Mouse (Mus musculus) liver, embryonic 14.5 days (tissue): ENCODE results near the gene Atf5. TPM values are rescaled to one million over a fixed set of nuclear protein-coding genes. Genes with fewer than 3 reads are reported as not detected.
A peak's percentile ranks its signal among the peaks of the same experiment; 100 is the strongest.

Source experiments
- ATAC-seq: fragments of 200-750 bp; cut with Nextera tagmentation; 2 replicates; pipeline ENCODE4 v1.8.0; 2017; ENCODE audit warnings: moderate number of reproducible peaks, mild to moderate bottlenecking, moderate library complexity; ENCODE audit not compliant: insufficient read depth
- DNase-seq, 3 experiments: peaks; one replicate each; pipeline ENCODE4 v3.0.0-alpha.2; 2012 to 2013; ENCODE audit warnings: low read depth in 3 of 3, low spot score in 3 of 3
- H3K27ac ChIP-seq: fragments of 300-500 bp; sonication (generic); 2 replicates; pipeline ENCODE4 v1.5.1; 2014; ENCODE audit warnings: moderate library complexity, mild to moderate bottlenecking, control low read depth, inconsistent platforms
- H3K27me3 ChIP-seq: fragments of 300-500 bp; sonication (generic); 2 replicates; pipeline ENCODE4 v1.6.1; 2014; ENCODE audit warnings: mild to moderate bottlenecking, low read length, moderate library complexity; ENCODE audit not compliant: control insufficient read depth, insufficient read depth
- H3K36me3 ChIP-seq: fragments of 300-500 bp; sonication (generic); replicated peaks from 2 replicates; pipeline ENCODE4 v1.6.1; 2014; ENCODE audit warnings: low read depth; ENCODE audit not compliant: control insufficient read depth, insufficient read depth
- H3K4me1 ChIP-seq, 2 experiments: fragments of 200-500 bp in 1 of 2; fragments of 300-500 bp in 1 of 2; sonication (generic) in 1 of 2; replicated peaks; 2 replicates each; pipeline ENCODE4 v1.6.1; 2012 to 2014; ENCODE audit warnings: antibody characterized with exemption in 1 of 2, inconsistent platforms in 1 of 2, low read length in 1 of 2; ENCODE audit not compliant: control insufficient read depth in 2 of 2, insufficient read depth in 2 of 2
- H3K4me2 ChIP-seq: fragments of 300-500 bp; sonication (generic); 2 replicates; pipeline ENCODE4 v1.6.1; 2014; ENCODE audit warnings: low read depth, mild to moderate bottlenecking, control low read depth, moderate library complexity
- H3K4me3 ChIP-seq, 2 experiments: fragments of 200-500 bp in 1 of 2; fragments of 300-500 bp in 1 of 2; sonication (generic) in 1 of 2; 2 replicates each; pipeline ENCODE4 v1.5.1; 2012 to 2014; ENCODE audit warnings: low read depth in 2 of 2, low read length in 2 of 2, mild to moderate bottlenecking in 2 of 2, control low read depth in 1 of 2, inconsistent platforms in 1 of 2, moderate library complexity in 1 of 2; ENCODE audit not compliant: insufficient read depth in 1 of 2
- H3K9ac ChIP-seq: fragments of 300-500 bp; sonication (generic); replicated peaks from 2 replicates; pipeline ENCODE4 v1.6.1; 2014; ENCODE audit warnings: mild to moderate bottlenecking, control low read depth, moderate library complexity
- H3K9me3 ChIP-seq: fragments of 300-500 bp; sonication (generic); 2 replicates; pipeline ENCODE4 v1.6.1; 2016; ENCODE audit warnings: low read length, mixed read lengths; ENCODE audit not compliant: control insufficient read depth
- CTCF ChIP-seq: IDR thresholded peaks from 2 replicates; pipeline ENCODE4 v1.5.1; 2016; ENCODE audit warnings: antibody characterized with exemption, low read depth, control low read depth
- EP300 ChIP-seq: IDR thresholded peaks from 2 replicates; pipeline ENCODE4 v1.6.1; 2016; ENCODE audit warnings: antibody characterized with exemption, low read depth
- WGBS: fragments of 180-500 bp; shearing (Covaris S2); extraction: QIAGEN DNeasy Blood & Tissue Kit; methylation state at CpG from one replicate; pipeline ENCODE4 v1.1.7; 2014; ENCODE audit not compliant: insufficient replicate concordance; 5-methylcytosine and 5-hydroxymethylcytosine counted together
- polyA plus RNA-seq, 2 experiments: library from polyadenylated mRNA; depleted of rRNA in 1 of 2; stranded (reverse) in 1 of 2; unstranded in 1 of 2; fragments of >200 nt; fragmentation: Nextera tagmentation in 1 of 2; extraction: Ambion mirVana in 1 of 2; gene quantifications; 2 replicates each; pipeline versions ENCODE4 v1.2.1 to v1.2.3; 2012 to 2014

The Atf5 gene
- polyA plus RNA-seq, 2 experiments = 2.5 to 33.8 TPM

- H3K4me3 ChIP-seq = peak overlapping the region; percentile 80 to 90
- no peak for TF ChIP-seq EP300
- no peak for TF ChIP-seq CTCF
- peak; percentile 40 for ATAC-seq
Observed at GRCm38 (mm10) chr7:44850146-44850545, 33.7 kb upstream of the Atf5 start.

GRCm38 (mm10) chr7:44849416-44850111 lies 33.1 kb upstream of the Atf5 start:
- Histone ChIP-seq H3K36me3 (peaks cover 7% of the 10 kb centered on the region; the same call in 1 of the 2 replicates), H3K27ac (peak overlapping the region; percentile 88), H3K9ac (peak overlapping the region; percentile 80), H3K27me3 (no peaks in the 10 kb centered on the region), H3K9me3 (no peaks in the 10 kb centered on the region), H3K4me3 (peak overlapping the region; percentile 80 to 90), H3K4me1 (peaks cover 20 to 22% of the 10 kb centered on the region in 2 experiments), H3K4me2 (peak overlapping the region; percentile 97)
- DNase-seq (peak; percentile 82 to 87 (median 83)), ATAC-seq (peak; percentile 57)
- TF ChIP-seq CTCF = no peak; the same call in 1 of the 2 replicates
- 0 out of 2 replicates have a peak, but pooled peaks have one; percentile 0 for TF ChIP-seq EP300
- under 1% methylated on average over 41 of the region's 41 CpGs for WGBS

More at GRCm38 (mm10) chr7:44850146-44850545, 33.7 kb upstream of the Atf5 start:
- H3K9ac ChIP-seq = peak overlapping the region; percentile 80
- H3K36me3 ChIP-seq = peaks cover 7% of the 10 kb centered on the region; the same call in 1 of the 2 replicates
- H3K27ac ChIP-seq = peak overlapping the region; percentile 88
- DNase-seq = peak; percentile 55 to 68 (median 60)
- peak overlapping the region; percentile 97 for H3K4me2 ChIP-seq
- H3K9me3 ChIP-seq = no peaks in the 10 kb centered on the region
- under 1% methylated on average over 33 of the region's 33 CpGs for whole genome bisulfite sequencing
- peaks cover 23 to 24% of the 10 kb centered on the region in 2 experiments for H3K4me1 ChIP-seq
- no peaks in the 10 kb centered on the region for H3K27me3 ChIP-seq

DNA sequence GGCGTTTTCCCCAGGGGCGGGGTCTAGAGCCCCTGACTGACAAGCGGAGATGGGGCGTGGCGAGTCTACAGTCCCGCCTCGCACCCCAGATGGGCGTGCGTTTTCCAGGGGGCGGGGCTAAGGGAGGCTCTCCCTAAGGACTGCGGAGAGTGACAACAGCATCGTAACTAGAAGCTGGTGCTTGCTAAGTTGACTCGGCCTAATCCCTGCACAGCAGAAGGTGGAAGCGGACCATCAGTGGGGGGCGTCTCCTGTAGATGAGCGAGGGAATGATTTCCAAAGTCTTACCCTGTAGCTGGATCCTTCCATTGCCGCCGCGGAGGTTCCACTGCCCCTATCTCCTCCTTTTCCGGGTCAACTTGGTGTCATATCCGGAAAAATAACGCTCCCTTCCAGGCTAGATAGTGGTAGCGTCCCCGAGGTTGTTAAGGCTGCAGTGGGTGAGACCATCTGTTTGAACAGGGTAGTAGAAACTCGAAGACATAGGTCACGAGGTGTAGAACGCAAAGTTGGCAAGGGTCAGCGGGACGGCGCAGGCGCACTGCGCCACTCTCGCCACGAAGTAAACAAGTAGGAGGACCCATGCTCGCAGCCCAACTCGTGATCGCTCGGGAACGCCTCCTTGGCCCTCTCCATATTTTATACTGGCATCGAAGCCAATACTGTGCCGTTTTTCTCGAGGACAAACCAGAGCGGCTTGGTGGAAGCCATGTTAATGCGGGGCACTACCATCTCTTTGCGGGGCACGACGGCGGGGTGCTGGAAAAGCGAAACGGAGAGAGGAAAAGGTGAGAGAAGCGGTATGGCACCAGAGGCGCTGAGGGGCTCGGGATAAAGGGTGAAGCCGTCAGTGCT lies 32.3 kb upstream of the Atf5 start, which contains the start of the genes Akt1s1 and Tbc1d17:
Gene Akt1s1 (plus strand): TSS at position 431 of the 855 bp plus-strand sequence.
Gene Tbc1d17 (minus strand): TSS at position 519 of the 855 bp plus-strand sequence.
- peak; percentile 82 for ATAC-seq
- TF ChIP-seq CTCF (no peak), EP300 (peak; percentile 32; the same call in 1 of the 2 replicates)
- under 1% methylated on average over 54 of the region's 54 CpGs for WGBS

GRCm38 (mm10) chr7:44847772-44848171 lies 31.3 kb upstream of the Atf5 start:
- Histone ChIP-seq H3K9ac (peak overlapping the region; percentile 54), H3K9me3 (no peaks in the 10 kb centered on the region), H3K4me1 (peaks cover 15 to 22% of the 10 kb centered on the region in 2 experiments), H3K27me3 (no peaks in the 10 kb centered on the region), H3K4me2 (peak overlapping the region; percentile 97), H3K4me3 (peak overlapping the region; percentile 80 to 90), H3K36me3 (peaks cover 7% of the 10 kb centered on the region), H3K27ac (peak overlapping the region; percentile 24)
- ATAC-seq (no peak), DNase-seq (no peak)
- TF ChIP-seq EP300 (no peak), CTCF (no peak)
- 66% methylated on average over 5 of the region's 5 CpGs for WGBS

More for the DNA sequence above, 32.3 kb upstream of the Atf5 start, which contains the start of the genes Akt1s1 and Tbc1d17:
- H3K9me3 ChIP-seq = no peaks in the 10 kb centered on the region
- DNase-seq = peak; percentile 94 to 97 (median 95)
- peak within 1 kb of the TSS; percentile 88 for H3K27ac ChIP-seq
- peak within 1 kb of the TSS; percentile 80 for H3K9ac ChIP-seq
- H3K27me3 ChIP-seq = no peaks in the 10 kb centered on the region
- H3K4me2 ChIP-seq = peak within 1 kb of the TSS; percentile 97
- peaks cover 20 to 21% of the 10 kb centered on the region in 2 experiments for H3K4me1 ChIP-seq
- peak within 1 kb of the TSS; percentile 80 to 90 for H3K4me3 ChIP-seq
- peaks cover 7% of the 10 kb centered on the region for H3K36me3 ChIP-seq
